Mouse (Mus musculus): ENCODE results near the gene Atn1. TPM values are rescaled to one million over a fixed set of nuclear protein-coding genes. Genes with fewer than 3 reads are reported as not detected.
A peak's percentile ranks its signal among the peaks of the same experiment; 100 is the strongest.

The Atn1 gene
- total and polyA plus RNA-seq, 3 experiments: 1.6 to 43.2 TPM; not detected in 1

DNA sequence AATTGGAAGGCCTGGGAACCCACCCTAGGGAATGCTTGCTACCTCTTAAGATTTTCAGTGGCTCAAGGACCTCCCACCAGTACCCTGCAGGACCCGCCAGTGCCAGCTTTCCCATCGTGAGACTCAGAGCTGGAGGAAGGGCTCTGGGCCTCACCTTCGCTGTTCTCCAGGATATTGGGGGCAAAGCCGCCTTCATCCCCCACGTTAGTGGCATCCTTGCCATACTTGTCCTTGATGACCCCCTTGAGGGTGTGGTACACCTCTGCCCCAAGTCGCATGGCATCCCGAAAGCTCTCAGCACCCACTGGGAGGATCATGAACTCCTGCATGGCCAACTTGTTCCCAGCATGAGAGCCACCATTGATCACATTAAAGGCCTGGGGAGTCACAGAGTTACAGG, 9.6 kb upstream of the Atn1 start:
- Histone ChIP-seq H3K9ac (ENCODE audit: control insufficient read depth, low read depth, low read length, poor library complexity, severe bottlenecking) (no peak overlapping the region), H3K4me1 (ENCODE audit: control insufficient read depth in 1 of 2, insufficient read depth in 2 of 2, low read length in 2 of 2) (peaks cover 0 to 15% of the 10 kb centered on the region in 2 experiments; a peak in 2 of 4 replicates), H3K27ac (ENCODE audit: control insufficient read depth, low read depth, low read length) (no peak overlapping the region), H3K36me3 (ENCODE audit: control insufficient read depth in 1 of 2, insufficient read depth in 2 of 2, low read length in 2 of 2) (peaks cover 0 to 6% of the 10 kb centered on the region in 2 experiments; a peak in 1 of 4 replicates), H3K9me3 (replicated peaks; ENCODE audit: insufficient read depth, low read length) (no peaks in the 10 kb centered on the region), H3K27me3 (ENCODE audit: control insufficient read depth in 1 of 2, insufficient read depth in 2 of 2, low read length in 2 of 2) (no peaks in the 10 kb centered on the region), H3K79me2 (ENCODE audit: control insufficient read depth, insufficient read depth, low read length, poor library complexity) (no peaks in the 10 kb centered on the region; the same call in 1 of the 2 replicates), H3K4me3 (ENCODE audit: control insufficient read depth in 1 of 2, insufficient read depth in 1 of 2, low read depth in 2 of 2, low read length in 2 of 2) (no peak overlapping the region)
- no peak for TF ChIP-seq MAZ (IDR thresholded peaks at IDR 0.05; ENCODE audit: low read depth, low read length)
- no peak for TF ChIP-seq EP300 (IDR thresholded peaks at IDR 0.05; ENCODE audit: low read depth in 1 of 2, low read length in 2 of 2)
- no peak for TF ChIP-seq MYC (IDR thresholded peaks at IDR 0.05; ENCODE audit: low read depth, low read length)
- no peak for TF ChIP-seq TCF12 (IDR thresholded peaks at IDR 0.05; ENCODE audit: low read depth, low read length)
- no peak for DNase-seq (ENCODE audit: low read depth, low spot score)

DNA sequence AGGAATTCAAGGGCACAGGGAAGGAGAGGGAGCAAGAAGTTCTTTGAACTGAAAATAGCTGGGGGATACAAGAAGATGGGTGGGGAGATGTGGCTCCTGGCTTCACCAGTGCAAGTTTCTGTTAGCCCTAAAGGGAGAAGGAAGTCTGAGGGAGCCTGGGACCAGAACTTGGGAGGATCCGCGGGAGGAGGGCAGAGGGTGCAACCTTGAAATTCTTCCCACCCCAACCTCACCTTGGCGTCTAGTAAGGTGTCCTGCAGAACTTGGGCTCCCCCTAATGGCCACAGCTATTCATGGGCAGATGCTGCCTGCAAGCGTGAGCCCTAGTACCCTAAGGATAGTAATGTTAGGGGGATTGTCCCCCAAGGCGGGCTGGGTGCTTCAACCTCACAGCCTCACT, 2.9 kb upstream of the Atn1 start:
- DNase-seq (ENCODE audit: low read depth, low spot score): peak; percentile 94
- peaks cover 0 to 2% of the 10 kb centered on the region in 2 experiments; a peak in 1 of 4 replicates for H3K36me3 ChIP-seq (ENCODE audit: control insufficient read depth in 1 of 2, insufficient read depth in 2 of 2, low read length in 2 of 2)
- H3K4me1 ChIP-seq (ENCODE audit: control insufficient read depth in 1 of 2, insufficient read depth in 2 of 2, low read length in 2 of 2): peaks cover 2 to 32% of the 10 kb centered on the region in 2 experiments; a peak in 3 of 4 replicates
- no peaks in the 10 kb centered on the region for H3K27me3 ChIP-seq (ENCODE audit: control insufficient read depth in 1 of 2, insufficient read depth in 2 of 2, low read length in 2 of 2)
- peak overlapping the region; percentile 31 to 40; a peak in 3 of 4 replicates for H3K4me3 ChIP-seq (ENCODE audit: control insufficient read depth in 1 of 2, insufficient read depth in 1 of 2, low read depth in 2 of 2, low read length in 2 of 2)
- H3K27ac ChIP-seq (ENCODE audit: control insufficient read depth, low read depth, low read length): peak overlapping the region; percentile 24; the same call in 1 of the 2 replicates
- no peaks in the 10 kb centered on the region for H3K9me3 ChIP-seq (replicated peaks; ENCODE audit: insufficient read depth, low read length)
- peak overlapping the region; percentile 71 for H3K9ac ChIP-seq (ENCODE audit: control insufficient read depth, low read depth, low read length, poor library complexity, severe bottlenecking)
- H3K79me2 ChIP-seq (ENCODE audit: control insufficient read depth, insufficient read depth, low read length, poor library complexity): peaks cover 14% of the 10 kb centered on the region
- TF ChIP-seq MAZ (IDR thresholded peaks at IDR 0.05; ENCODE audit: low read depth, low read length): peak; percentile 61; the same call in 1 of the 2 replicates
- TF ChIP-seq KAT2A (conservative IDR thresholded peaks at IDR 0.05; ENCODE audit: low read depth, low read length): no peak
- no peak for TF ChIP-seq NELFE (IDR thresholded peaks at IDR 0.05; ENCODE audit: low read depth, low read length)
- no peak for TF ChIP-seq GABPA (IDR thresholded peaks at IDR 0.05; ENCODE audit: low read depth, low read length)
- no peak for TF ChIP-seq BHLHE40 (IDR thresholded peaks at IDR 0.05; ENCODE audit: borderline replicate concordance, low read depth, low read length)
- TF ChIP-seq TAL1 (IDR thresholded peaks at IDR 0.05; ENCODE audit: low read length): no peak
- no peak for TF ChIP-seq USF2 (IDR thresholded peaks at IDR 0.05; ENCODE audit: borderline replicate concordance in 1 of 2, insufficient read depth in 1 of 2, low read depth in 1 of 2, low read length in 2 of 2)
- TF ChIP-seq POLR2AphosphoS2 (IDR thresholded peaks at IDR 0.05; ENCODE audit: low read length): no peak; the same call in 1 of the 2 replicates
- TF ChIP-seq MAFK (IDR thresholded peaks at IDR 0.05; ENCODE audit: borderline replicate concordance, low read depth, low read length): no peak
- TF ChIP-seq MYC (IDR thresholded peaks at IDR 0.05; ENCODE audit: low read depth, low read length): 0 out of 2 replicates have a peak, but pooled peaks have one; percentile 20
- peak in 1 of 2 experiments; percentile 51; a peak in 2 of 4 replicates for TF ChIP-seq POLR2A (IDR thresholded peaks at IDR 0.05; ENCODE audit: control insufficient read depth in 1 of 2, insufficient read depth in 1 of 2, low read depth in 1 of 2, low read length in 2 of 2, poor library complexity in 1 of 2)
- TF ChIP-seq CHD1 (IDR thresholded peaks at IDR 0.05; ENCODE audit: low read depth, low read length): no peak
- TF ChIP-seq E2F4 (IDR thresholded peaks at IDR 0.05; ENCODE audit: borderline replicate concordance, low read depth, low read length): no peak
- TF ChIP-seq CHD2 (IDR thresholded peaks at IDR 0.05; ENCODE audit: low read length): no peak
- no peak for TF ChIP-seq MEF2A (IDR thresholded peaks at IDR 0.05; ENCODE audit: extremely low read depth, insufficient replicate concordance, low read depth, low read length, poor library complexity, severe bottlenecking)
- TF ChIP-seq NRF1 (IDR thresholded peaks at IDR 0.05; ENCODE audit: insufficient read depth, low read depth, low read length, poor library complexity, severe bottlenecking): no peak
- 0 out of 2 replicates have a peak, but pooled peaks have one; percentile 26 for TF ChIP-seq TCF12 (IDR thresholded peaks at IDR 0.05; ENCODE audit: low read depth, low read length)
- TF ChIP-seq CTCF (IDR thresholded peaks at IDR 0.05 in 2 of 3, conservative IDR thresholded peaks at IDR 0.05 in 1 of 3; ENCODE audit: control insufficient read depth in 1 of 3, insufficient read depth in 1 of 3, low read depth in 2 of 3, low read length in 3 of 3, poor library complexity in 1 of 3, severe bottlenecking in 1 of 3): peak; percentile 92 to 95 (median 94)
- TF ChIP-seq SMC3 (IDR thresholded peaks at IDR 0.05; ENCODE audit: low read depth, low read length): peak; percentile 80
- no peak for TF ChIP-seq MXI1 (IDR thresholded peaks at IDR 0.05; ENCODE audit: low read depth, low read length)
- no peak for TF ChIP-seq EP300 (IDR thresholded peaks at IDR 0.05; ENCODE audit: low read depth in 1 of 2, low read length in 2 of 2)
- TF ChIP-seq ETS1 (IDR thresholded peaks at IDR 0.05; ENCODE audit: low read depth, low read length): no peak
- peak; percentile 73; the same call in 1 of the 2 replicates for TF ChIP-seq SIN3A (IDR thresholded peaks at IDR 0.05; ENCODE audit: low read length)
- TF ChIP-seq JUND (IDR thresholded peaks at IDR 0.05; ENCODE audit: low read depth, low read length): no peak
- no peak for TF ChIP-seq ZMIZ1 (IDR thresholded peaks at IDR 0.05; ENCODE audit: low read depth, low read length)
- peak; percentile 95 for TF ChIP-seq RAD21 (IDR thresholded peaks at IDR 0.05; ENCODE audit: low read depth, low read length)
- peak; percentile 16; the same call in 1 of the 2 replicates for TF ChIP-seq ELF1 (IDR thresholded peaks at IDR 0.05; ENCODE audit: low read depth, low read length)
- no peak for TF ChIP-seq ZKSCAN1 (IDR thresholded peaks at IDR 0.05; ENCODE audit: low read depth, low read length)
- no peak for TF ChIP-seq MAX (IDR thresholded peaks at IDR 0.05; ENCODE audit: low read length)
- peak; percentile 56 for TF ChIP-seq ZC3H11A (IDR thresholded peaks at IDR 0.05; ENCODE audit: low read depth, low read length)
